8 mouse cellular contexts compared by ENCODE assay signal in the genomic region with DNA sequence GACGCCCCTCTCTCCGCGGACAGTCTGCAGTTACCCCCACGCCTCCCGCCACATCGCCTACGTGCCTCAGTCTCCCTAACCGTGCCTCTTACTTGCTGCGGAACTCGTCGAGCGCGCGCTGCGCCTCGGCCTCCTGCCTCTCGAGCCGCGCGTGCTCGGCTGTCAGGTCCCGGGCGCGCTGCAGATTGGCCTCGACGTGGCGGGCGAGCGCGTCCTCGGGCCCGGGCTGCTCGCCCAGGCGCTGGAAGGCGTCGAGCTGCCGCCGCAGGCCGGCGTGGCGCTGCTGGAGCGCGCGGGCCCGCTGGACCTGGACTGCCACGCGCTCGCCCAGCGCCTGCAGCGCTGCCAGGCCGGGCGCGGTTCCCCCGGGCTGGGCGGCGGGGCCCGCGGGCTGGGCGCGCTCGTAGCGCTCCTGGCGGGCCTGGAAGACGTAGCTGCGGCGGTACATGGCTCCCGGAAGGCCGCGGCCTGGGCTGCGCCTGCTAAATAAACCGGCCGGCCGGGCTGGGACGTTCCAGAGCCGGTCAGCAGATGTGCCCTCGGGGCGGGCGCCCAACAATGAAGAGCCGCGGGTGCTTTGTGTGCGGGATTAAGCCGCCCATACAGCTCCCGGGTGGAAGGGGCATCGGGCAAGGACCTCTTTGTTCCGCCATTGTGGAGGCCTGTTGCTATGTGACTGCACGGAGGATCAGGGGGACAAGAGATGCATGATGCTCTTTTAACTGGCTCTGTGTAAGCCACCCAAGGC. TPM values are rescaled to one million over a fixed set of nuclear protein-coding genes. Genes with fewer than 3 reads are reported as not detected.
DNase-seq lines count a peak whose midpoint lies in the region; ATAC-seq and TF ChIP-seq lines count a peak whose summit lies in the region.

A gene (minus strand): TSS at position 690 of the 748 bp plus-strand sequence.

- H3K4me3 ChIP-seq in E14TG2a.4 (replicated peaks; ENCODE audit: low read length) = peak within 1 kb of the TSS; percentile 77
- peak within 1 kb of the TSS; percentile 36 for H3K4me3 ChIP-seq in forebrain, embryonic 11.5 days (ENCODE audit: low read depth, low read length)
- peak within 1 kb of the TSS; percentile 32 for H3K4me3 ChIP-seq in limb, embryonic 11.5 days (ENCODE audit: low read depth, low read length)
- H3K4me3 ChIP-seq in midbrain, embryonic 10.5 days = peak within 1 kb of the TSS; percentile 54
- H3K4me3 ChIP-seq in stomach, embryonic 15.5 days (replicated peaks) = peak within 1 kb of the TSS; percentile 44

- peak within 1 kb of the TSS; percentile 54 for H3K4me2 ChIP-seq in forebrain, embryonic 11.5 days (ENCODE audit: low read depth, low read length, severe bottlenecking)
- H3K4me2 ChIP-seq in limb, embryonic 11.5 days (ENCODE audit: low read depth, severe bottlenecking) = peak within 1 kb of the TSS; percentile 85
- peak within 1 kb of the TSS; percentile 65 for H3K4me2 ChIP-seq in stomach, embryonic 15.5 days

- no peak for TF ChIP-seq CTCF in E14TG2a.4 (conservative IDR thresholded peaks at IDR 0.05; ENCODE audit: low read length)

- no peaks in the 10 kb centered on the region for H3K9me3 ChIP-seq in E14TG2a.4 (ENCODE audit: low read length)
- no peaks in the 10 kb centered on the region for H3K9me3 ChIP-seq in forebrain, embryonic 11.5 days (ENCODE audit: control insufficient read depth, low read length)
- H3K9me3 ChIP-seq in limb, embryonic 11.5 days (ENCODE audit: control insufficient read depth, low read length) = no peaks in the 10 kb centered on the region
- H3K9me3 ChIP-seq in midbrain, embryonic 10.5 days (replicated peaks) = no peaks in the 10 kb centered on the region
- no peaks in the 10 kb centered on the region for H3K9me3 ChIP-seq in stomach, embryonic 15.5 days

- peak within 1 kb of the TSS; percentile 65 for H3K9ac ChIP-seq in forebrain, embryonic 11.5 days (ENCODE audit: low read length)
- H3K9ac ChIP-seq in limb, embryonic 11.5 days (ENCODE audit: low read length) = peak within 1 kb of the TSS; percentile 82
- H3K9ac ChIP-seq in stomach, embryonic 15.5 days = peak within 1 kb of the TSS; percentile 42

- WGBS in forebrain, embryonic 11.5 days = 2% methylated on average over 84 of the region's 86 CpGs
- WGBS in limb, embryonic 11.5 days = 3% methylated on average over 86 of the region's 86 CpGs
- 3% methylated on average over 86 of the region's 86 CpGs for WGBS in midbrain, embryonic 10.5 days
- 4% methylated on average over 86 of the region's 86 CpGs for WGBS in stomach, embryonic 15.5 days

- DNase-seq in adrenal gland, adult (ENCODE audit: inconsistent age in 2 of 2, low spot score in 1 of 2) = peak; percentile 49 to 81
- peak; percentile 86 for DNase-seq in forebrain, embryonic 11.5 days (ENCODE audit: low spot score)
- peak; percentile 76 to 77 for DNase-seq in heart, postnatal 14 days
- DNase-seq in limb, embryonic 11.5 days (ENCODE audit: low spot score) = peak; percentile 63
- DNase-seq in midbrain, embryonic 10.5 days (ENCODE audit: low spot score) = peak; percentile 93
- no peak for DNase-seq in frontal cortex, postnatal 36 days (ENCODE audit: low spot score in 2 of 2)

- no peaks in the 10 kb centered on the region for H3K36me3 ChIP-seq in E14TG2a.4 (ENCODE audit: insufficient read depth, low read length)
- no peaks in the 10 kb centered on the region for H3K36me3 ChIP-seq in forebrain, embryonic 11.5 days (ENCODE audit: control insufficient read depth, insufficient read depth, low read length)
- no peaks in the 10 kb centered on the region for H3K36me3 ChIP-seq in limb, embryonic 11.5 days (ENCODE audit: control insufficient read depth, insufficient read depth, low read length)
- no peaks in the 10 kb centered on the region for H3K36me3 ChIP-seq in midbrain, embryonic 10.5 days
- no peaks in the 10 kb centered on the region for H3K36me3 ChIP-seq in stomach, embryonic 15.5 days

- H3K27me3 ChIP-seq in E14TG2a.4 (ENCODE audit: insufficient read depth, low read length) = peaks cover 25% of the 10 kb centered on the region
- H3K27me3 ChIP-seq in forebrain, embryonic 11.5 days (ENCODE audit: control insufficient read depth, insufficient read depth, low read length) = peaks cover 29% of the 10 kb centered on the region
- H3K27me3 ChIP-seq in limb, embryonic 11.5 days (ENCODE audit: control insufficient read depth, insufficient read depth, low read length) = no peaks in the 10 kb centered on the region
- peaks cover 61% of the 10 kb centered on the region for H3K27me3 ChIP-seq in midbrain, embryonic 10.5 days (ENCODE audit: low read depth, poor library complexity, severe bottlenecking)
- no peaks in the 10 kb centered on the region for H3K27me3 ChIP-seq in stomach, embryonic 15.5 days (replicated peaks)

- intact Hi-C loops in heart, postnatal 14 days (cut with DNase I) = loop anchor here (5.0 kb wide), 1 partner anchor 425 kb away; no protein-coding TSS in a partner anchor

- no peaks in the 10 kb centered on the region; the same call in 1 of the 2 replicates for H3K4me1 ChIP-seq in E14TG2a.4 (replicated peaks; ENCODE audit: low read depth, low read length)
- 0 out of 2 replicates have a peak, but pooled peaks cover 5% of the 10 kb centered on the region for H3K4me1 ChIP-seq in forebrain, embryonic 11.5 days (replicated peaks; ENCODE audit: control insufficient read depth, insufficient read depth, low read length)
- no peaks in the 10 kb centered on the region for H3K4me1 ChIP-seq in limb, embryonic 11.5 days (ENCODE audit: control insufficient read depth, insufficient read depth, low read length)
- H3K4me1 ChIP-seq in midbrain, embryonic 10.5 days = peaks cover 37% of the 10 kb centered on the region
- H3K4me1 ChIP-seq in stomach, embryonic 15.5 days = 0 out of 2 replicates have a peak, but pooled peaks cover 5% of the 10 kb centered on the region

- no peak within 1 kb of the TSS; the same call in 1 of the 2 replicates for H3K27ac ChIP-seq in forebrain, embryonic 11.5 days (ENCODE audit: low read depth, low read length)
- H3K27ac ChIP-seq in limb, embryonic 11.5 days (replicated peaks; ENCODE audit: low read depth, low read length) = no peak within 1 kb of the TSS
- peak within 1 kb of the TSS; percentile 93 for H3K27ac ChIP-seq in midbrain, embryonic 10.5 days (replicated peaks)
- no peak within 1 kb of the TSS for H3K27ac ChIP-seq in stomach, embryonic 15.5 days

- peak; percentile 87 for ATAC-seq in forebrain, embryonic 11.5 days (replicated peaks; ENCODE audit: low FRiP score)
- peak; percentile 74; the same call in 1 of the 2 replicates for ATAC-seq in limb, embryonic 11.5 days (ENCODE audit: insufficient number of reproducible peaks, low FRiP score, low TSS enrichment, low read depth)
- peak; percentile 70 for ATAC-seq in stomach, embryonic 15.5 days (ENCODE audit: insufficient read depth, low FRiP score, low read depth)

RNA-seq across cellular contexts. Expression of the gene that starts here (rescaled TPM):
- polyA plus RNA-seq in forebrain, embryonic 11.5 days (2014; fragmentation: Nextera tagmentation; extraction: Ambion mirVana) = 0.44 and 1.7 TPM in 2 replicates
- total RNA-seq in heart, postnatal 14 days (2021) = under 1 TPM; 0.27 to 0.38 TPM
- 0.72 and 1.5 TPM in 2 replicates for polyA plus RNA-seq in limb, embryonic 11.5 days (2014; fragmentation: Nextera tagmentation; extraction: Ambion mirVana)
- 1.7 and 2.2 TPM in 2 replicates for polyA plus RNA-seq in midbrain, embryonic 10.5 days (2016; fragmentation: Nextera tagmentation; extraction: Ambion mirVana)
- polyA plus RNA-seq in stomach, embryonic 15.5 days (2015; fragmentation: Nextera tagmentation; extraction: Ambion mirVana) = 2.1 and 3.1 TPM in 2 replicates

Comparison
In these comparisons a context has a peak if more than half of its experiments do, and no peak if none do; other contexts are left out.
1. Peak in DNase-seq in heart, postnatal 14 days; RNA of the gene not detected or under 1 TPM.
2. DNase-seq: peak in adrenal gland, adult (2 of 2), forebrain, embryonic 11.5 days (single experiment), limb, embryonic 11.5 days (single experiment) and midbrain, embryonic 10.5 days (single experiment); none in frontal cortex, postnatal 36 days (0 of 2).
3. Peak in every context shown above with its lines, with median percentiles within 50 percentile points of each other: H3K4me3 ChIP-seq, ATAC-seq, H3K4me2 ChIP-seq and H3K9ac ChIP-seq.